Mouse (Mus musculus): ENCODE data around the gene Tiparp.

GRCm38 (mm10) chr3:65489601-65490000, 38.6 kb upstream of the Tiparp start:
- TF ChIP-seq CTCF (IDR thresholded peaks at IDR 0.05; ENCODE audit: borderline replicate concordance, control insufficient read depth, extremely low read depth, insufficient read depth, low read length, poor library complexity) (no peak), POLR2A (IDR thresholded peaks at IDR 0.05; ENCODE audit: control insufficient read depth, extremely low read depth, insufficient read depth, low read length, poor library complexity) (no peak)

Measured in thymus, adult 2 months (tissue).